Mouse (Mus musculus) liver, adult 2 months (tissue): ENCODE data around the gene Stat3.

ENCODE experiments used
- CTCF ChIP-seq: fragments of 200-500 bp; IDR thresholded peaks from 2 replicates; pipeline ENCODE4 v1.5.1; 2011; ENCODE audit warnings: low read depth, low read length, control low read depth
- POLR2A ChIP-seq: fragments of 200-500 bp; IDR thresholded peaks from 2 replicates; pipeline ENCODE4 v1.6.1; 2011; ENCODE audit warnings: low read length, control low read depth; ENCODE audit not compliant: insufficient read depth; ENCODE audit errors: extremely low read depth

- TF ChIP-seq POLR2A (no peak), CTCF (no peak)
Measured at GRCm38 (mm10) chr11:100852088-100852487, 87.3 kb downstream of the Stat3 start.
